24 mouse cellular contexts compared by ENCODE assay signal in the genomic region with DNA sequence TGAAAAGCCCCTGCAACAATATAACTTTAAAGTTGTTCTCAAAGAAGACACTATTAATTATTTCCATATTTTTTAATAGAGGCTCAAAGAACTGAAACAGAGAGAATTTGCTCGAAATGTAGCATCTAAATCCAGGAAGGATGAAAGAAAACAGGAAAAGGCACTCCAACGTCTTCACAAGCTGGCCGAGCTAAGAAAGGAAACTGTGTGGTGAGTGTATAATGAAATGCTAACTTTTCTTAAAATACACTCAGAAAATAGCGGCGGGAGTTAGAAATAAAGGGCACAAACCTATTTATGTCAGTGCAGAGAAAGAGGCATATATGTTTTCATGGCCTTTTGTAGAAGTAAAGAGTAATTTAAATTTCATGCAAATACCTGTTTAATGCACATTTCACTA.
DNase-seq lines count a peak whose midpoint lies in the region; ATAC-seq lines count a peak whose summit lies in the region.
"Had no signal": no experiment of that assay in that cellular context is flagged by ENCODE, and none has a peak within 500 bp of the region (broad histone marks: within the 10 kb centered on the region; RNA-seq: fewer than 3 reads in every experiment).

No protein-coding gene starts in this region.

- H3K4me2 ChIP-seq in midbrain, embryonic 11.5 days = no peak overlapping the region
- H3K4me2 ChIP-seq in midbrain, embryonic 13.5 days (replicated peaks) = no peak overlapping the region

- WGBS in midbrain, embryonic 11.5 days = 84% methylated on average over 5 of the region's 5 CpGs
- WGBS in midbrain, embryonic 13.5 days = 76% methylated on average over 5 of the region's 5 CpGs

- H3K4me3 ChIP-seq in midbrain, embryonic 11.5 days (ENCODE audit: low read depth, low read length) = no peak overlapping the region
- H3K4me3 ChIP-seq in midbrain, embryonic 13.5 days (replicated peaks) = no peak overlapping the region

- no peaks in the 10 kb centered on the region for H3K27me3 ChIP-seq in midbrain, embryonic 11.5 days (ENCODE audit: control insufficient read depth, insufficient read depth, low read length)
- no peaks in the 10 kb centered on the region for H3K27me3 ChIP-seq in midbrain, embryonic 13.5 days
- H3K27me3 ChIP-seq: CH12.LX, Patski had no signal

- no peaks in the 10 kb centered on the region for H3K4me1 ChIP-seq in midbrain, embryonic 11.5 days (ENCODE audit: control insufficient read depth, insufficient read depth, low read length)
- no peaks in the 10 kb centered on the region for H3K4me1 ChIP-seq in midbrain, embryonic 13.5 days (replicated peaks)

- peak; percentile 82 for ATAC-seq in frontal cortex, adult (ENCODE audit: low TSS enrichment)
- no peak for ATAC-seq in midbrain, embryonic 11.5 days (ENCODE audit: low FRiP score)
- ATAC-seq in midbrain, embryonic 13.5 days = no peak
- ATAC-seq: activated CD4-positive, CD25-positive, alpha-beta regulatory T cell, adult 4 months; CD4-positive, CD25-positive, alpha-beta regulatory T cell, adult 4 months; Patski had no signal

- no peaks in the 10 kb centered on the region for H3K9me3 ChIP-seq in midbrain, embryonic 11.5 days (ENCODE audit: control insufficient read depth, low read length)
- H3K9me3 ChIP-seq in midbrain, embryonic 13.5 days = no peaks in the 10 kb centered on the region
- H3K9me3 ChIP-seq: G1E had no signal

- no peak overlapping the region for H3K27ac ChIP-seq in midbrain, embryonic 11.5 days (ENCODE audit: low read depth, low read length)
- no peak overlapping the region for H3K27ac ChIP-seq in midbrain, embryonic 13.5 days

- no peaks in the 10 kb centered on the region for H3K36me3 ChIP-seq in midbrain, embryonic 11.5 days (ENCODE audit: control insufficient read depth, insufficient read depth, low read length)
- H3K36me3 ChIP-seq in midbrain, embryonic 13.5 days = no peaks in the 10 kb centered on the region
- H3K36me3 ChIP-seq: G1E had no signal

- no peak for DNase-seq in frontal cortex, postnatal 36 days (ENCODE audit: low spot score in 2 of 2)
- peak; percentile 12 for DNase-seq in midbrain, embryonic 11.5 days (ENCODE audit: low spot score, missing footprints)
- DNase-seq in brain, adult 2 months (ENCODE audit: low read depth, low spot score) = peak; percentile 33
- DNase-seq in telencephalon, adult 2 months (ENCODE audit: low read depth, low spot score) = peak; percentile 29
- DNase-seq in heart, postnatal 4 days = no peak
- no peak for DNase-seq in adrenal gland, adult 18-20 months (ENCODE audit: low spot score in 2 of 2)
- DNase-seq: adrenal gland, adult 2 months; adrenal gland, adult 8-10 months; adrenal gland, postnatal 10 days; adrenal gland, postnatal 14 days; adrenal gland, postnatal 25 days; adrenal gland, postnatal 36 days; B cell, adult 2 months; cerebellum, adult 11 months; cerebellum, adult 11-12 months; cerebellum, adult 18-20 months; cerebellum, adult 2 months had no signal

- H3K9ac ChIP-seq in midbrain, embryonic 11.5 days (ENCODE audit: low read length) = no peak overlapping the region
- H3K9ac ChIP-seq in midbrain, embryonic 13.5 days (replicated peaks) = no peak overlapping the region

Comparison
In these comparisons a context has a peak if more than half of its experiments do, and no peak if none do; other contexts are left out.
1. DNase-seq: peak in midbrain, embryonic 11.5 days (single experiment), brain, adult 2 months (single experiment) and telencephalon, adult 2 months (single experiment); none in frontal cortex, postnatal 36 days (0 of 2), heart, postnatal 4 days (single experiment) and adrenal gland, adult 18-20 months (0 of 2).